Mouse (Mus musculus) left cerebral cortex, postnatal 25 days (tissue): Measurements from ENCODE around the gene Lrrc17. TPM values are rescaled to one million over a fixed set of nuclear protein-coding genes. Genes with fewer than 3 reads are reported as not detected.
A peak's percentile ranks its signal among the peaks of the same experiment; 100 is the strongest.
"Not testable (repeated sequence)": the region's sequence is repeated elsewhere in the genome, so short reads cannot be mapped to it uniquely, and the experiment has no call there.

ENCODE experiments used
- DNase-seq, 2 experiments: peaks; one replicate each; pipeline ENCODE4 v3.0.0; 2022; ENCODE audit warnings: low spot score in 2 of 2, mixed read lengths in 1 of 2
- intact Hi-C: fragments of 180-260 bp; cut with DNase I; formaldehyde crosslinking; loops from one replicate; pipeline ENCODE4 v1.15.1; 2025
- total RNA-seq, 2 experiments: library from RNA; stranded (reverse); gene quantifications; 2 replicates each; pipeline ENCODE4 v1.2.3; 2021

Lrrc17 gene
- total RNA-seq, 2 experiments from 2014 or later = 0.25 to 0.34 TPM

DNA sequence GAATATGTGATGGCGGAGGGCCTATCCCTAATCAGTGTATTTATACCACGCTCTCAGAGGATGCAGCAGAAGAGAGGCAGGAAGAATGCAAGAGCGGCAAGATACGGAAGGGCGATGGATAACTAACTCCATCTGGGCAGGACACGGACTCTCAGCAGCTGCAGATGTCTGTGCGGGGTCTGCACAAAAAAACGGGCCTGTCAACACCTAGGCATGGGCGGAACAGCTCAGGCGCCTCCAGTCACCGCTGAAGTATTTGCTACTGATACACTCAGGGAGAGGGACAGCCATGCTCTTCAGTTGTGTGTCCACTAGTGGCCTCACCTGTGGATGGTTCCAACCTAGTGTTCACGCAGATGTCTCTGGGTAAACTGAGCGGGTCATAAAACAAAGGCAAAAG, 44.9 kb downstream of the Lrrc17 start:
- intact Hi-C loops = loop anchor here (5.0 kb wide), 1 partner anchor 54 kb away; no protein-coding TSS in a partner anchor
- no peak for DNase-seq

DNA sequence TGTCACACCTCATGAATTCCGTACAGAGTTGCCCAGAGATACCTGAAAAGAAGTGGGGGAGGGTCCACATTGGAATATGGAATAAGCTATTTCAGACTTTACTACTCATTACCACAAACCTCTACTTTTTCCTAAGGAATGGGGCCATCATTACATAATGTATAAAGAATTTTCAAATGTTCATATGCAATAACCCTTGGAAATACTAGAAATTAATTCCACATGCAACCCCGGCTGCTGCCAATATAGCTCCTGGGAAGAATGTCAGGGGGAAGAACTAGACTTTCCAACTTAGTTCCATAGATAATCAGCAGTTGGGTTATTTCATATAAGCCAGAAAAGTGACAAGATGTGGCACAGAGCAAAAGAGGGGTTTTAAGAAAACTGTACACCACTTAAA, 48.7 kb downstream of the Lrrc17 start:
- no peak for DNase-seq
- intact Hi-C loops = no loop called here

DNA sequence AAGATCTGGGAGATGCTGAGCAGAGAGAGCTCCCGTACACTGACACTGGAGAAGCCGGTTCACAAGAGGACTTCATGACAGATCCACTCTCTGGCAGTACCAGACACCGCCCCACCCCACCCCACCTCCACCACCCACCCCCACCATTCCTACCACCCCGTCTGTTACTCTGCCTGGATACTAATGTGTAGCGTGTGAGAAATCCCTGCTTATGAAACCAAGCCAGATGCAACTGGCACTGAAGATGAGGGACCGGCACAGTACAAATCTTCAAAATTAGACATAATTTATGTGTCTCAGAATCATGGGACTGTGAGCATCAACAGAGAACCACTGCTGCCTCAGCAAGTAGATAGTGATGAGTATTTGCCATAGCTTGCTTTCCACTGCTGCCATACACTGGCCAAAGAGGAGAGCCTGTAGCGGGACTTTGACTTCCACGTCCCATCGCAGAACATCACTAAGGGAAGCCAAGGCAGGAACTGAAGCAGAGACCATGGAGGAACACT, 49.9 kb downstream of the Lrrc17 start:
- DNase-seq = peak in 1 of 2 experiments; percentile 52
- intact Hi-C loops = no loop called here

DNA sequence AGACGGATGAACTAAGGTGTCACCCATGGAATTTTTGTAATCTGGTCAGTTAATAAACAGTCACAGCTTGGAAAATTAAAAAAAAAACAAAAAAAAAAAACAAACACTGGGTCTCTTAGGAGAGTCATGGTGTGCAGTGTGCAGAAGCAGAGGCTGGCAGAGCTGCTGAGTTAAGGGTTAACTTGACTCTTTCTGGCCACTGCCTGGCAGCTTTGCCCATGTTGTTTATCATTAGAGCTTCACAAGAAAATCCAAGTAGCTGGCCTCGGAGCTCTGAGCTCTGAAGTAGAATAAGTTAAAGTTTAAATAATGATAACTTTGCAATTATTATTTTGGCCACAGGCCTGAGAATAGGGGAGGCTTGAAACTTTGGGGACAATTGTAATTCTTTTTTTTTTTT, 56.2 kb downstream of the Lrrc17 start:
- intact Hi-C loops, DNase-seq: not testable (repeated sequence)

DNA sequence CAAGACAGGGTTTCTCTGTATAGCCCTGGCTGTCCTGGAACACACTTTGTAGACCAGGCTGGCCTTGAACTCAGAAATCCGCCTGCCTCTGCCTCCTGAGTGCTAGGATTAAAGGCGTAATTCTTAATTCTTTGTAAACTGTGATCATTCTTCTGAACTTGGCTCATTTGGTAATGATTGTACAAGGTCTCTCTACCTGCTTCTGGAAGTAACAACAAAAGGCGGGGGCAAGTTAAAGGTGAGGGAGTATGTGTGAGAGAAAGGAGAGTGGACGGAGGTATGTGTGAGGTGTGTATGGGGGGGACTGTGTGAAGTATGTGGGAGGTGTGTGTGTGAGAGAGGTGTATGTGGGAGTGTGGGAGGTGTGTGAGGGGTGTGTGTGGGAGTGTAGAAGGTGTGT, 56.6 kb downstream of the Lrrc17 start:
- intact Hi-C loops = no loop called here
- DNase-seq = no peak

DNA sequence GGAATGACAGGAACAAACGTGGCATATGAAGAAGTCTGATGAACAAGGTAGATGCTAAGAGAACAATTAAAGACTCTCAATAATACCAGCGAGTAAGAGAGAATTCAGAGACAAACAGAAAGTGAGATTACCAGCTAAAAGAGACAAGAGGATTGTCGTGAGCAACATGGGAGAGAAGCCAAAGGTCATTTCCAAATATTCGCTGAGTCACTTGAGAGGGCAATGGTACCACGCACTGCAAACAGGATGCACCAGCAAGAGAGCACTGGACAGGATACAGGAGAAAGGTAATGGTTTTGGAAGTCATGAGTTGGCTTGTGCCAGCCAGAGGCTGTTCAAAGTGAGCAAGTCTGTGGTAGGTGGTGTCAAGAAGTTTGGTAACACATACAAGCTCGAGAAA, 62.6 kb downstream of the Lrrc17 start:
- no peak for DNase-seq
- intact Hi-C loops = no loop called here

DNA sequence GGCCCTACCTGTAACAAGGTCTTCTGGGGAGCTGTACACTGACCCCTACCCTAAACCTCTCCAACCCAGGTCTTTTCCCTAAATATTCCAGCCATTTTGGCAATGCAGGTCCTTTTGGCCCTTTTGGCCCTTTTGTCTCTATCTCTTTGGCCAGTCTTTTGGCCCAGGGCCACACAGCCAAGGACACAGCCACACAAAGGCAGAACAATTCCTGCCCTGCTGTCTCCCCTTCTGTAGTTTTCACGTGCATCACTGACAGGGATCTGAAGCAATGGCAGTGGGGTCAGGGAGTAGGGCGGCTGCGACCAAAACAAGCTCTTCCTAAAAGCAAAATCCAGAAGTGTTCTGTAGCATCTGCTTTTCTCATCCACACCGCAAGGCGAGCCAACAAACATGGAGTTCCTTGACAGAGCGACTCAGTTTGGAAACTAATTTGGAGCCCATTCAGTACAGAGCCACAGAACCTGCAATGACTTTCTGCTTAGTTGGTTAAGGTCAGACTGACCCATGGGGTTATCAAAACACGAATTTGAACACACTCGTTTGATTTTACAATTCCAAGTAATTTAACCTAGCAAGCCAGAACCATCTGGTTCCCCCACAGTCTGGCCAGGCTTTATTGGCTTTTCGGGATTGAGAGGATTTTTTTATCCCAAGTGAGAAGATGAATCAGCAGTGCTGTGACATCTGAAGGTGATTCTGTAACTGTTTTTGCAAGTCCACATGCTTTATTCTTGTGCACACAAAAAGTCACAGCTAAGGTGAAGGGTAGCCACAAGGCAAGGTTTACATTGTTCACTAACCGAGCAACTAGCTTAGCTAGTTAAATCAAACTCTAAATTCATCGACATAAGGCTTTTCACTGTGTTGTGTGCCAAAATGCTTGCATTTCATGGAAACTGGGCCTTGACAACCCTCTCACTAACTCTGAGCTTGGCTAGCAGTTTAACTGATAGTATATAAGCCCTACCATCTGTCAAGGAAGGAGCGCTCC, 65.2 kb downstream of the Lrrc17 start:
- intact Hi-C loops = loop anchor here (2.0 kb wide), 2 partner anchors 36 to 106 kb away; no protein-coding TSS in a partner anchor
- peak; percentile 36 to 85 for DNase-seq

DNA sequence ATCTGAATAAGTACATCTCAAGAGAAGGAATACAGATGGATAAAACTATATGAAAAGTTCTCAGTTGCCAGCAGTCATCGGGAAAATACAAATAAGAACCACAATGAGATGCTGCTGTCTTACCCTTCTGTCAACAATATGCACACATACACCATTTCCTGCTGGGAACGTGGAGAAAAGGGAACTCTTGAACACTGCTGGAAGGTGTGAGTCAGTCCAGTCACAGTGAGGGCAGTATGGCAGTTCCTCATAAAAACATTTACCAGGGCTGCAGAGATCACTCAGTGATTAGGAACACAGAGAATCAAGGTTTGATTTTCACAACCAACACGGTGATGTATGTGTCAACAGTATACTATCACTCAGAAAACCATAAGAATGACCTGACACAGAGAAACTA, 67.6 kb downstream of the Lrrc17 start:
- intact Hi-C loops = no loop called here
- DNase-seq = no peak

DNA sequence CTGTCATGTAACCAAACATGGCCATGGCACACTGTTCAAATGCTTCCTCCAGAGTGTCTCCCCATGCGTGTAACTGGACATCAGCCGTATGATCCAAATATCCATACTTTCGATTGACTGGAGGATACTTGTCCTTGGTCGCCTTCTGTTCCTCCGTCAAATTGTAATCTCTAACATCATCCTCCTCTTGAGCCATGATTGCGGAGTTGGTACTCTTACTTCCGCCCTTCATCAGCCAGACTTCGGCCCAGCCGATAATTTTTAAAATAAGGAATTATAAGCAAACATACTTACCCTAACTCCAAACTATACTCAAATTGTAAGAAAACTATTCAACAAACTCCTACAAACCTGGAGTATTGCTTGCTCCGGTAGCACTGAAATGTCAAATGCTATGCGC, 70.9 kb downstream of the Lrrc17 start:
- DNase-seq, intact Hi-C loops: not testable (repeated sequence)

DNA sequence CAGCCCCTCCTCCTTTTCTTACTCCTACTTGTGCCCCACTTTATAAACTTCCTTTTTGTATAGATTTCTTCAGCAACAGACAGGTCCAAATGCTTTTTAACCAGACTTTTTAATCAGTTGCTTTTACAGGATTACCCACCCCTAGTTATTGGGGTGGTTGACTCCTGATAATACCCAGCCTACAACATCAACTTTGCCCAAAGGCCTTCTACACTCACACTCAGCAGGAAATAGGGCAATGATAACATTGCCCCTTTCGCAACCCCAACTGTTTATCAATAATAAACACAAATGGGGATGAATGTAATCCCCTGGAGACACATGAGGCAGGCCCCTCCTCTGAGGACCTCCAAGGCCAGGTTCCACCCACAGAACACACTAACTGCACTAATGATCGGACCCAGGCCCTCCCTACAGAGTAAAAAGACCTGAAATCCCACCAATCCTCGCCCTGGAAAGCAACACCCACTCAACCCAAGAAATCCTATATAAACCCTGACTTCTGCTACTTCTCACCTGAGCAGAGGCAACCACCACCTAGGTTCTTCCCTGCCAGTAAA, 73.2 kb downstream of the Lrrc17 start:
- no peak for DNase-seq
- intact Hi-C loops = no loop called here

Other genes starting within 250 kb of the Lrrc17 start
- 1 to 10 TPM; 1.6 to 1.7 TPM for gene Fgl2, start 170.9 kb upstream of the Lrrc17 start, total RNA-seq
- under 1 TPM; 0.18 to 0.23 TPM for gene Ccdc146, start 118.9 kb upstream of the Lrrc17 start, total RNA-seq
- 10 to 100 TPM; 11.8 to 13.3 TPM for gene Fam185a, start 118.6 kb upstream of the Lrrc17 start, total RNA-seq
- under 1 TPM; 0.16 to 0.30 TPM for gene Fbxl13, start 102.1 kb downstream of the Lrrc17 start, total RNA-seq
- 10 to 100 TPM; 19.4 to 20.6 TPM for gene Armc10, start 102.3 kb downstream of the Lrrc17 start, total RNA-seq
- 10 to 100 TPM; 13.3 to 14.3 TPM for gene Napepld, start 157.8 kb downstream of the Lrrc17 start, total RNA-seq
- 10 to 100 TPM; 68.0 to 71.4 TPM for gene Pmpcb, start 193.6 kb downstream of the Lrrc17 start, total RNA-seq
- gene Dnajc2, start 241.7 kb downstream of the Lrrc17 start, total RNA-seq = 10 to 100 TPM; 29.6 to 34.9 TPM
- 100 to 1,000 TPM; 108 to 118 TPM for gene Psmc2, start 241.7 kb downstream of the Lrrc17 start, total RNA-seq